Mouse (Mus musculus) monocyte, adult 5-6 weeks (primary cell): ENCODE measurements around the gene Epn2. TPM values are rescaled to one million over a fixed set of nuclear protein-coding genes. Genes with fewer than 3 reads are reported as not detected.

Experiments used
- ATAC-seq: fragments of 153-309, 156-312 bp; replicated peaks from 2 replicates; pipeline ENCODE4 v1.8.0; 2017; ENCODE audit warnings: mild to moderate bottlenecking; ENCODE audit not compliant: low TSS enrichment, insufficient number of reproducible peaks, severe bottlenecking, poor library complexity, low FRiP score
- total RNA-seq: library from RNA; stranded (forward); fragments of 200-1000, 200-491, 200-594 nt; gene quantifications from 3 replicates; pipeline ENCODE4 v1.2.3, GENCODE M21; 2017

Gene Epn2
- total RNA-seq, 1 experiment from 2014 or later: not detected

GRCm38 (mm10) chr11:61498736-61499504 lies 80.6 kb downstream of the Epn2 start:
- ATAC-seq: peak; percentile 48; the same call in 1 of the 2 replicates

GRCm38 (mm10) chr11:61497490-61497889 lies 82.0 kb downstream of the Epn2 start:
- no peak for ATAC-seq

GRCm38 (mm10) chr11:61495528-61495927 lies 84.0 kb downstream of the Epn2 start:
- ATAC-seq: no peak

- ATAC-seq: peak; percentile 81
Measured at GRCm38 (mm10) chr11:61494129-61494997, 85.1 kb downstream of the Epn2 start, which contains the start of gene Mapk7. TSS of gene Mapk7 (minus strand) at chr11:61494406.

- ATAC-seq: peak; percentile 61
Measured at GRCm38 (mm10) chr11:61493525-61494128, 85.9 kb downstream of the Epn2 start.

- ATAC-seq: no peak
Measured at GRCm38 (mm10) chr11:61492749-61493401, 86.6 kb downstream of the Epn2 start.

GRCm38 (mm10) chr11:61490944-61491520 lies 88.5 kb downstream of the Epn2 start:
- ATAC-seq: no peak

- ATAC-seq: no peak
Measured at GRCm38 (mm10) chr11:61489874-61490273, 89.6 kb downstream of the Epn2 start.

- ATAC-seq: no peak
Measured at GRCm38 (mm10) chr11:61489085-61489484, 90.4 kb downstream of the Epn2 start.

GRCm38 (mm10) chr11:61487936-61488335 lies 91.6 kb downstream of the Epn2 start:
- no peak for ATAC-seq

- no peak for ATAC-seq
Measured at GRCm38 (mm10) chr11:61487401-61487800, 92.1 kb downstream of the Epn2 start.

GRCm38 (mm10) chr11:61486458-61487219 lies 92.8 kb downstream of the Epn2 start:
- no peak for ATAC-seq

- no peak for ATAC-seq
Measured at GRCm38 (mm10) chr11:61485541-61486457, 93.7 kb downstream of the Epn2 start.

- no peak for ATAC-seq
Measured at GRCm38 (mm10) chr11:61484613-61485540, 94.6 kb downstream of the Epn2 start, which contains the start of gene Mfap4. TSS of gene Mfap4 (plus strand) at chr11:61485431.

GRCm38 (mm10) chr11:61484256-61484612 lies 95.3 kb downstream of the Epn2 start:
- ATAC-seq: no peak
